Mouse (Mus musculus): ENCODE measurements around the gene Ikzf4. TPM values are rescaled to one million over a fixed set of nuclear protein-coding genes. Genes with fewer than 3 reads are reported as not detected.
A peak's percentile ranks its signal among the peaks of the same experiment; 100 is the strongest.

The Ikzf4 gene
- polyA plus RNA-seq, 1 experiment from 2014 or later, result 4.9 TPM

DNA sequence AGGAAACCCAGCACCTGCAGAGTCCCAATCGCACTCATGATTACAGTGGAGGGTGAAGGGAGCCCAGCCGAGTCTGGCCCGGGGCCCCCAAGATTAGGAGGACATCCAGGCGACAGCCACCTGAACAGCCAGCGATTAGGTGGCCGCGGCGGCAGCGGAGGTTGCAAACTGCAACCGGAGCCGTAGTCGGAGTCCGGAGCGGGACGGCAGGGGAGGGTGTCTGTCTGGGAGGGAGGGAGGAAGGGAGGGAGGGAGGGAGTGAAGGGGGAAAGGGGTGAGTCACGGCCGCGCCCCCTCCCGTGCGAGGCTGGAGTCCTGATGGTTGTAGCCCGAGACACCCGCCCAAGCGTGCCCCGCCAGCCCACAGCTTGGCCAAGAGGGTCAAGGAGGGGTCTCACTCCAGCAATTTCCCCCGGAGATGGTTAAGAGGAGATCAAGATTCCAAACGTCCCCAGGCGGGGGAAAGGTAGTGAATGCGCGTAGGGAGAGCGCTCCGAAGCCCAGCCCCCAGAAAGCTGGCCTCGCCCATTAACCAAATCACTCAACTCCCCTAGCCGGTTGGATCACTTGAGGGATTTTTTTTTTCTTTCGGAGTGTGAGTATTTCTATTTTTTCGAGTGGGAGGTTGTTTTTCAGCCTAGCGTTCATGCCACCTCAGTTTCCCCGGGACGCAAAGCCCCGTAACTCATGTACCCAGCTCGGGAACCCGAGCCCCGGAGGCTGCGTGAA is 56.2 kb downstream of the Ikzf4 start, which contains the start of gene Erbb3:
Gene Erbb3, minus strand, starts transcription at position 189 of the 729 bp plus-strand sequence.
- Histone ChIP-seq H3K36me3 (ENCODE audit: control insufficient read depth, insufficient read depth, low read length) (no peaks in the 10 kb centered on the region), H3K4me1 (ENCODE audit: control insufficient read depth, insufficient read depth, low read length) (peaks cover 5% of the 10 kb centered on the region; the same call in 1 of the 2 replicates), H3K27me3 (ENCODE audit: control insufficient read depth, insufficient read depth, low read length) (no peaks in the 10 kb centered on the region; the same call in none of the 2 replicates), H3K27ac (ENCODE audit: low read length) (peak within 1 kb of the TSS; percentile 97), H3K4me3 (ENCODE audit: low read depth, low read length) (peak within 1 kb of the TSS; percentile 64), H3K9me3 (ENCODE audit: control insufficient read depth, low read depth, low read length) (no peaks in the 10 kb centered on the region), H3K4me2 (replicated peaks; ENCODE audit: low read depth, low read length) (peak within 1 kb of the TSS; percentile 94), H3K9ac (replicated peaks; ENCODE audit: low read depth, low read length) (peak within 1 kb of the TSS; percentile 37)
- ATAC-seq (ENCODE audit: insufficient number of reproducible peaks, insufficient read depth, low FRiP score, low read depth), result peak; percentile 65
- WGBS, result under 1% methylated on average over 43 of the region's 43 CpGs

DNA sequence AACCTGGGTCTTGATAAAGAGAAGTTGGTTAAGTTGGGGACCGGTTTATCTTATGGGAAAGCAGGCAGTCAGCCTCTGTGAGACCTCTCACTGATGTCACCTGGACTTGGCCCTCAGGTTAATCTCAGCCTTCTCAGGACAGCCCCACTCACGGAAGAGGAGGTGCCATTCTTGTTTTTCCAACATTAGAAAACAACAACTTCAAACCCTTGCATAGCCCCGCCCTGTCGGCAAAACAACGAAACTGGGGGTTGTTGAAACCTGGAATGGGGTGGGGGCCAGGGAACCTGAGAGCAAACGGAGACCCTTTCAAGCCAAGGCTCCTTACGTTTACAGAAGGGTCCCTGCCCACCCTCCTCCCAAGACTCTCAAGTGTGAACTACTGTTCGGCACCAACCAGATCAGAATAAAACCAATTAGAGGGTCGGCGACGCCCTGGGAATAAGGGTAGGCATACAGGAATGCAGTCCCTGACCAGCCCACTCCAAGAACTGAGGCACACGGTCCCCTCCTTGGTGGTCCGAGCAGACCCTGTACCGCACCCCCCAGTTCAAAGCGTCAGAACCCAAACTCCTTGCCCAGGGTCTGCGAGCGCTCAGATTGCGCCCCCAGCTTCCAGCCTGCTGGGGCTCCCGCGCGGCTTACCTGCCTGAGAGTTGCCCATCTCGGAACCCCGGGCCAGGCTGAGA is 56.9 kb downstream of the Ikzf4 start:
- Histone ChIP-seq H3K27me3 (ENCODE audit: control insufficient read depth, insufficient read depth, low read length) (no peaks in the 10 kb centered on the region; the same call in none of the 2 replicates), H3K9me3 (ENCODE audit: control insufficient read depth, low read depth, low read length) (no peaks in the 10 kb centered on the region), H3K9ac (replicated peaks; ENCODE audit: low read depth, low read length) (peak overlapping the region; percentile 37), H3K36me3 (ENCODE audit: control insufficient read depth, insufficient read depth, low read length) (no peaks in the 10 kb centered on the region), H3K4me3 (ENCODE audit: low read depth, low read length) (peak overlapping the region; percentile 64), H3K4me2 (replicated peaks; ENCODE audit: low read depth, low read length) (peak overlapping the region; percentile 94), H3K4me1 (ENCODE audit: control insufficient read depth, insufficient read depth, low read length) (peaks cover 7% of the 10 kb centered on the region; the same call in 1 of the 2 replicates), H3K27ac (ENCODE audit: low read length) (peak overlapping the region; percentile 97)
- no peak for ATAC-seq (ENCODE audit: insufficient number of reproducible peaks, insufficient read depth, low FRiP score, low read depth)
- 2% methylated on average over 23 of the region's 23 CpGs for WGBS

DNA sequence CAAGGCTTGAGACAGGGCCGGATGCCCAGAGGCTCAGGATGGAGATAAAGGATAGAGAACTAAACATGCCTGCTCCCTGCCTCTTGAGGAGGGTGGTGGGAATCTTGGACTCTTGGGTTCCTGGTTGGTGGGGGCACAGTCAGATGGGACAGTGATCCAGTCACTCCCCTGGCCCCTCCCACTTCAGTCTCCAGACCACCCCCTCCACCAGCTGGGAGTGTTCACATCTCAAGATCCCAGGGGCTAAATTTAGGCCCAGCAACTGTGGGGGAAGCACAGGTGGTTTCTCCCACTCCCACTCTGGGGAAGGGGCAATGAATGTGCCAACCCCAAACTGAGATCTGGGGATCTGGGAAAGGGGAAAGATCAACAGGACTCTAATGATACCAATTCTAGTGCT is 57.7 kb downstream of the Ikzf4 start:
- Histone ChIP-seq H3K36me3 (ENCODE audit: control insufficient read depth, insufficient read depth, low read length) (no peaks in the 10 kb centered on the region), H3K27me3 (ENCODE audit: control insufficient read depth, insufficient read depth, low read length) (no peaks in the 10 kb centered on the region; the same call in none of the 2 replicates), H3K4me3 (ENCODE audit: low read depth, low read length) (peak overlapping the region; percentile 64), H3K4me1 (ENCODE audit: control insufficient read depth, insufficient read depth, low read length) (peaks cover 12% of the 10 kb centered on the region), H3K4me2 (replicated peaks; ENCODE audit: low read depth, low read length) (peak overlapping the region; percentile 94), H3K27ac (ENCODE audit: low read length) (peak overlapping the region; percentile 80; the same call in 1 of the 2 replicates), H3K9me3 (ENCODE audit: control insufficient read depth, low read depth, low read length) (no peaks in the 10 kb centered on the region), H3K9ac (replicated peaks; ENCODE audit: low read depth, low read length) (0 out of 2 replicates have a peak overlapping the region, but pooled peaks have one; percentile 10)
- WGBS, result 15% methylated on average over 1 of the region's 1 CpGs
- ATAC-seq (ENCODE audit: insufficient number of reproducible peaks, insufficient read depth, low FRiP score, low read depth), result no peak

DNA sequence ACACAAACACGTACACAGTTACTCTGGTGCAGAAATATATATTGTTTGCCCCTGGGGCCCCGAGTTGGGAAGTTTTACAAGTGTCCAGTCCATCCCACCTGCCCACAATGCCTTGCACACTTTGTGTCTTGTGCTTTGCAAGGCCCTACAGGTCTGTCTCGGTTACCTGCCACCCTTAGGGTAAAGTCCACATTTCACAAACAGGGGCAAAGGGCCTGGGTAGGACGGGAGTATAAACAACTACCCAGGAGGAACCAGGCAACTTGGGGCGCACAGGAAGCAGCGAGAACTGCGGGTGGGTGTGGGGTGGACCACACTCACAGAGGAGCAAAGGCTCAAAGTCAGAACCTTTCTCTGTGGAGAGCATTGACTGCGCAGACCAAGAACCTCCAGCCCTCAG is 58.1 kb downstream of the Ikzf4 start:
- H3K27me3 ChIP-seq (ENCODE audit: control insufficient read depth, insufficient read depth, low read length), result no peaks in the 10 kb centered on the region; the same call in none of the 2 replicates
- WGBS, result 47% methylated on average over 8 of the region's 8 CpGs
- no peak for ATAC-seq (ENCODE audit: insufficient number of reproducible peaks, insufficient read depth, low FRiP score, low read depth)
- peak overlapping the region; percentile 64 for H3K4me3 ChIP-seq (ENCODE audit: low read depth, low read length)
- H3K27ac ChIP-seq (ENCODE audit: low read length), result peak overlapping the region; percentile 80
- H3K4me2 ChIP-seq (replicated peaks; ENCODE audit: low read depth, low read length), result peak overlapping the region; percentile 94
- H3K4me1 ChIP-seq (ENCODE audit: control insufficient read depth, insufficient read depth, low read length), result peaks cover 12% of the 10 kb centered on the region
- H3K36me3 ChIP-seq (ENCODE audit: control insufficient read depth, insufficient read depth, low read length), result no peaks in the 10 kb centered on the region
- H3K9ac ChIP-seq (replicated peaks; ENCODE audit: low read depth, low read length), result peak overlapping the region; percentile 10; the same call in 1 of the 2 replicates
- no peaks in the 10 kb centered on the region for H3K9me3 ChIP-seq (ENCODE audit: control insufficient read depth, low read depth, low read length)

- Histone ChIP-seq H3K27me3 (ENCODE audit: control insufficient read depth, insufficient read depth, low read length) (no peaks in the 10 kb centered on the region; the same call in none of the 2 replicates), H3K9me3 (ENCODE audit: control insufficient read depth, low read depth, low read length) (no peaks in the 10 kb centered on the region), H3K9ac (replicated peaks; ENCODE audit: low read depth, low read length) (no peak overlapping the region), H3K36me3 (ENCODE audit: control insufficient read depth, insufficient read depth, low read length) (no peaks in the 10 kb centered on the region), H3K4me1 (ENCODE audit: control insufficient read depth, insufficient read depth, low read length) (peaks cover 12% of the 10 kb centered on the region), H3K27ac (ENCODE audit: low read length) (peak overlapping the region; percentile 80), H3K4me3 (ENCODE audit: low read depth, low read length) (peak overlapping the region; percentile 64), H3K4me2 (replicated peaks; ENCODE audit: low read depth, low read length) (peak overlapping the region; percentile 94; the same call in 1 of the 2 replicates)
- no peak for ATAC-seq (ENCODE audit: insufficient number of reproducible peaks, insufficient read depth, low FRiP score, low read depth)
- 38% methylated on average over 4 of the region's 4 CpGs for WGBS
Observed at GRCm38 (mm10) chr10:128587120-128587519, 58.7 kb downstream of the Ikzf4 start.

- 10% methylated on average over 1 of the region's 1 CpGs for WGBS
- Histone ChIP-seq H3K4me3 (ENCODE audit: low read depth, low read length) (no peak overlapping the region; the same call in 1 of the 2 replicates), H3K9ac (replicated peaks; ENCODE audit: low read depth, low read length) (peak overlapping the region; percentile 18; the same call in 1 of the 2 replicates), H3K4me2 (replicated peaks; ENCODE audit: low read depth, low read length) (peak overlapping the region; percentile 94; the same call in 1 of the 2 replicates), H3K9me3 (ENCODE audit: control insufficient read depth, low read depth, low read length) (no peaks in the 10 kb centered on the region), H3K27ac (ENCODE audit: low read length) (peak overlapping the region; percentile 80; the same call in 1 of the 2 replicates), H3K4me1 (ENCODE audit: control insufficient read depth, insufficient read depth, low read length) (peaks cover 12% of the 10 kb centered on the region), H3K36me3 (ENCODE audit: control insufficient read depth, insufficient read depth, low read length) (no peaks in the 10 kb centered on the region), H3K27me3 (ENCODE audit: control insufficient read depth, insufficient read depth, low read length) (no peaks in the 10 kb centered on the region; the same call in none of the 2 replicates)
- peak; percentile 12; the same call in 1 of the 2 replicates for ATAC-seq (ENCODE audit: insufficient number of reproducible peaks, insufficient read depth, low FRiP score, low read depth)
Observed at GRCm38 (mm10) chr10:128586546-128586945, 59.2 kb downstream of the Ikzf4 start.

DNA sequence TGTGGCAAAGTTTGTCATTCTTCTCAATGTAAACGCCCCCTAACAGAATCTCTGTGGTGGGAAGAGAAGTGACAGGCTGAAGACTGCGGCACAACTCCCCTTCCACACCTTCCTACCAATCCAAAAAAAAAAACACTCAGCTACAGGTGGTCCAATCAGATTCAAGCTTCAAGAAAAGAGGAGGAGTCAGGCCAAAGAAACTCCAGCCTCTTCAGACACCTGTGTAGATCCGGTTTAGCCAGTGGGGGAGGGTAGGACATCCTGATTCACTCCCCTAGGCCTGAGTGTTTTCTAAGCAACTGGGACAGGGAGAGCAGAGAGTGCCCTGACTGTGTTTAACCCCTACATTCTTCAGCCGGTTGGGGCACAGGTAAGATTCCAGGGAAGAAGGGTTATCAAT is 61.4 kb downstream of the Ikzf4 start:
- Histone ChIP-seq H3K4me1 (ENCODE audit: control insufficient read depth, insufficient read depth, low read length) (peaks cover 12% of the 10 kb centered on the region), H3K9me3 (ENCODE audit: control insufficient read depth, low read depth, low read length) (no peaks in the 10 kb centered on the region), H3K27ac (ENCODE audit: low read length) (peak overlapping the region; percentile 69; the same call in 1 of the 2 replicates), H3K4me3 (ENCODE audit: low read depth, low read length) (no peak overlapping the region), H3K27me3 (ENCODE audit: control insufficient read depth, insufficient read depth, low read length) (no peaks in the 10 kb centered on the region; the same call in none of the 2 replicates), H3K4me2 (replicated peaks; ENCODE audit: low read depth, low read length) (peak overlapping the region; percentile 10; the same call in 1 of the 2 replicates), H3K36me3 (ENCODE audit: control insufficient read depth, insufficient read depth, low read length) (no peaks in the 10 kb centered on the region), H3K9ac (replicated peaks; ENCODE audit: low read depth, low read length) (no peak overlapping the region)
- 5% methylated on average over 4 of the region's 4 CpGs for WGBS
- ATAC-seq (ENCODE audit: insufficient number of reproducible peaks, insufficient read depth, low FRiP score, low read depth), result peak; percentile 82

DNA sequence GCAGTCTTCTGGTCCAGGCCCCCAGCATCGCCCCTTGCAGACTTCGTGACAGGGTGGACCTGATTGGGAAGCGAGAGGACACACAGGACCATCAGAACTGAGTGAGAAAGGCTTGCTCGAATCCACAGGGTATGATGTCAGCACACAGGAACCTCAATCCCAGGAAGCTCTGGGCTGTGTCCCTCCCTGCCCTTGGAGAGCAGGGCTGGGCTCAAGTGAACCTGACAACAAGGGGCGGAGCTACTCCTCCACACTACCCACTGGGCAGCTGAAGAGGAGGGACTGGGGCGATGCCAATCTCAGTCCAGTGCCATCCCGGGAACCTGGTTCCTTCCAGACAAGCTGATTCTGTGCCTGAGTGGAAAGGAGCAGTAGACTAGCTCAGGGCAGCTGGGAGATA is 62.1 kb downstream of the Ikzf4 start:
- H3K4me1 ChIP-seq (ENCODE audit: control insufficient read depth, insufficient read depth, low read length), result peaks cover 12% of the 10 kb centered on the region
- H3K4me3 ChIP-seq (ENCODE audit: low read depth, low read length), result no peak overlapping the region
- peak; percentile 39; the same call in 1 of the 2 replicates for ATAC-seq (ENCODE audit: insufficient number of reproducible peaks, insufficient read depth, low FRiP score, low read depth)
- no peaks in the 10 kb centered on the region; the same call in 1 of the 2 replicates for H3K36me3 ChIP-seq (ENCODE audit: control insufficient read depth, insufficient read depth, low read length)
- H3K27ac ChIP-seq (ENCODE audit: low read length), result peak overlapping the region; percentile 69; the same call in 1 of the 2 replicates
- no peaks in the 10 kb centered on the region; the same call in 1 of the 2 replicates for H3K27me3 ChIP-seq (ENCODE audit: control insufficient read depth, insufficient read depth, low read length)
- WGBS, result 18% methylated on average over 7 of the region's 7 CpGs
- H3K9me3 ChIP-seq (ENCODE audit: control insufficient read depth, low read depth, low read length), result no peaks in the 10 kb centered on the region
- no peak overlapping the region for H3K9ac ChIP-seq (replicated peaks; ENCODE audit: low read depth, low read length)
- peak overlapping the region; percentile 10; the same call in 1 of the 2 replicates for H3K4me2 ChIP-seq (replicated peaks; ENCODE audit: low read depth, low read length)
